Mouse (Mus musculus) forebrain, embryonic 12.5 days (tissue): ENCODE measurements around the gene Rexo4. TPM values are rescaled to one million over a fixed set of nuclear protein-coding genes. Genes with fewer than 3 reads are reported as not detected.

Source experiments
- ATAC-seq: fragments of 200-750 bp; cut with Nextera tagmentation; 2 replicates; pipeline ENCODE4 v1.8.0; 2017; ENCODE audit warnings: moderate TSS enrichment; ENCODE audit not compliant: low FRiP score
- H3K27ac ChIP-seq: fragments of 300-500 bp; sonication (generic); 2 replicates; pipeline ENCODE4 v1.5.1; 2016; ENCODE audit warnings: mild to moderate bottlenecking
- H3K27me3 ChIP-seq: fragments of 300-500 bp; sonication (generic); 2 replicates; pipeline ENCODE4 v1.6.1; 2016; ENCODE audit warnings: mild to moderate bottlenecking
- H3K36me3 ChIP-seq: fragments of 300-500 bp; sonication (generic); replicated peaks from 2 replicates; pipeline ENCODE4 v1.6.1; 2016; ENCODE audit warnings: mild to moderate bottlenecking
- H3K4me1 ChIP-seq: fragments of 300-500 bp; sonication (generic); 2 replicates; pipeline ENCODE4 v1.6.1; 2016
- H3K4me2 ChIP-seq: fragments of 300-500 bp; sonication (generic); 2 replicates; pipeline ENCODE4 v1.6.1; 2016; ENCODE audit warnings: mild to moderate bottlenecking, moderate library complexity
- H3K4me3 ChIP-seq: fragments of 300-500 bp; sonication (generic); replicated peaks from 2 replicates; pipeline ENCODE4 v1.5.1; 2016; ENCODE audit warnings: mild to moderate bottlenecking
- H3K9ac ChIP-seq: fragments of 300-500 bp; sonication (generic); 2 replicates; pipeline ENCODE4 v1.6.1; 2016; ENCODE audit warnings: mild to moderate bottlenecking
- H3K9me3 ChIP-seq: fragments of 300-500 bp; sonication (generic); 2 replicates; pipeline ENCODE4 v1.6.1; 2016
- WGBS: fragments of 180-500 bp; shearing (Covaris S2); methylation state at CpG from one replicate; pipeline ENCODE4 v1.1.7; 2016; 5-methylcytosine and 5-hydroxymethylcytosine counted together
- polyA plus RNA-seq: library from polyadenylated mRNA; unstranded; fragments of >200 nt; fragmentation: Nextera tagmentation; extraction: Ambion mirVana; gene quantifications from 2 replicates; pipeline ENCODE4 v1.2.1, GENCODE M21; 2016

Gene Rexo4
- polyA plus RNA-seq, 1 experiment from 2014 or later = 43.1 TPM

- Histone ChIP-seq H3K4me2 (no peak overlapping the region), H3K4me1 (peaks cover 22% of the 10 kb centered on the region), H3K27me3 (no peaks in the 10 kb centered on the region), H3K27ac (no peak overlapping the region), H3K4me3 (no peak overlapping the region), H3K9me3 (0 out of 2 replicates have a peak, but pooled peaks cover 8% of the 10 kb centered on the region), H3K36me3 (no peaks in the 10 kb centered on the region), H3K9ac (no peak overlapping the region)
- no peak for ATAC-seq
- 76% methylated on average over 2 of the region's 2 CpGs for WGBS
Observed at GRCm38 (mm10) chr2:26967262-26967661, 3.1 kb upstream of the Rexo4 start.

GRCm38 (mm10) chr2:26964724-26965370 lies 661 bp upstream of the Rexo4 start:
- Histone ChIP-seq H3K4me2 (peak overlapping the region; percentile 86), H3K4me1 (peaks cover 32% of the 10 kb centered on the region), H3K27ac (peak overlapping the region; percentile 98), H3K9ac (peak overlapping the region; percentile 89), H3K27me3 (no peaks in the 10 kb centered on the region), H3K36me3 (peaks cover 19% of the 10 kb centered on the region), H3K9me3 (0 out of 2 replicates have a peak, but pooled peaks cover 8% of the 10 kb centered on the region), H3K4me3 (peak overlapping the region; percentile 78)
- WGBS = 17% methylated on average over 14 of the region's 14 CpGs
- no peak for ATAC-seq

DNA sequence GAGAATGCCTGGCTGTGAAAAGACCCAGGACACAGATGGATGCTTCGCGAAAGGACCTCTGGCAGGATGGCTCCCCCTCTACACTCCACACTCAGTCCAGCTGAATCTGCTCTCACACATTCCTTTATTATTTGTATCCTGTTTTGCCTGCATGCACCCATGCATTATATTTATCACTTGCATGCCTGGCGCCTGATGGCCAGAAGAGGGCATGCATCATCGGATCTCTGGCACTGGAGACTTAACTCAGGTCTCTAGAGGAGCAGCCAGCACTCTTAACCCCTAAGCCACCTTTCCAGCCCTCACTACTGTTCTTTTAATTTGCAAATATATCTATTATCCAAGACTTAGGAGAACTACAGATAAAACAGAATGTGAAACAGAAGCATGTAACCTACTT lies 3.4 kb downstream of the Rexo4 start:
- no peak overlapping the region for H3K4me3 ChIP-seq
- H3K9ac ChIP-seq = no peak overlapping the region
- no peak overlapping the region for H3K4me2 ChIP-seq
- no peak for ATAC-seq
- H3K27ac ChIP-seq = no peak overlapping the region
- H3K36me3 ChIP-seq = peaks cover 57% of the 10 kb centered on the region
- 76% methylated on average over 4 of the region's 4 CpGs for WGBS
- peaks cover 32% of the 10 kb centered on the region for H3K4me1 ChIP-seq
- H3K27me3 ChIP-seq = no peaks in the 10 kb centered on the region
- H3K9me3 ChIP-seq = no peaks in the 10 kb centered on the region

DNA sequence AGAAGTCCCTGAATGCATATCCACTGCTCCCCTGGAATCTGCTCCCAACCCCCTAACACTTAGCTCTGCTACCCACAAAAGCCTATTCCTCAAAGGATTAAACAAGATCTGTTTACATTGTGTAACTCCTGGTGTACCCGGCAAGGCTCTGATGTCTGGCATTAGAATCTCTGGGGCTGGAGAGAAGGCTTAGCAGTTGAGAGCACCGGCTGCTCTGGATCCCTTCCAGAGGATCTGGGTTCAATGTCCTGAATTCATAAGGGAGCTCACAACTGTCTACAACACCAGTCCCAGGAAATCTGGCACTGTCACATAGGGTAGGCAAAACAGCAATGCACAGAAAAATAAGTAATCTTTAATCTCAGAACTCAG lies 6.7 kb downstream of the Rexo4 start:
- H3K27ac ChIP-seq = no peak overlapping the region
- no peak overlapping the region for H3K9ac ChIP-seq
- no peaks in the 10 kb centered on the region for H3K9me3 ChIP-seq
- H3K36me3 ChIP-seq = peaks cover 90% of the 10 kb centered on the region
- peaks cover 11% of the 10 kb centered on the region for H3K4me1 ChIP-seq
- ATAC-seq = no peak
- H3K27me3 ChIP-seq = no peaks in the 10 kb centered on the region
- H3K4me3 ChIP-seq = no peak overlapping the region
- H3K4me2 ChIP-seq = no peak overlapping the region
- 90% methylated on average over 2 of the region's 2 CpGs for WGBS

DNA sequence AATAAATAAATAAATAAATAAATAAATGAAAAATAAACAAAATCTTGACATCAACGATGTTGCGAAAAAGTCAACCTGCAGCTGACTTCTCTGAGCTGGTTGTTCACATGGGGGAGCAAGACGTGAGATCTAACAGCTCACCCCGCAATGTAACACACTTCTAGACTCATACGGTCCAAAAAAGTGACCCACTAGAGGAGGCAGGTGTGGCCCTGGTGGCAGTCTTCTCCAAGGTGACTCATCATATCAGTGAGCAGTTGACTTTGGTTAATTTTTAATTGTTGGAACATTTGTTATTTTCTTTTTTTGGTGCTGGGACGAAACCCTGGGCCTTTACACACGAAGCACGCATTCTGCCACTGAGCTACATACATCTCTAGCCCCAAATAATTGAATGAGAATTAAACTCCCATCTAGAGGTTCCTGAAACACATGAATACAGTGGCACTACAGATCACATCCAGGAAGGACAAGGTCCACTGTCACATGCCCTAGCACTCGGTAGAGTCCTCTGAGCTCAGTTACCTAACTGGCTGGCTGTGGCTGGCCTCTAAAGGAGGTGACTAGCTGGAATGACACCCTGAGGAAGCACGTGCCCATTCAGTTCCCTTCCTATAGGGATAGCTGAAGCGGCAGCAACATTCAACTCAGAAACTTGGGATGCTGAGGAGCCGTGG lies 7.2 kb downstream of the Rexo4 start:
- ATAC-seq = no peak
- Histone ChIP-seq H3K27ac (no peak overlapping the region), H3K4me2 (no peak overlapping the region), H3K4me3 (no peak overlapping the region), H3K4me1 (peaks cover 7% of the 10 kb centered on the region), H3K36me3 (peaks cover 92% of the 10 kb centered on the region), H3K9me3 (no peaks in the 10 kb centered on the region), H3K27me3 (no peaks in the 10 kb centered on the region), H3K9ac (no peak overlapping the region)
- WGBS = 92% methylated on average over 12 of the region's 12 CpGs

DNA sequence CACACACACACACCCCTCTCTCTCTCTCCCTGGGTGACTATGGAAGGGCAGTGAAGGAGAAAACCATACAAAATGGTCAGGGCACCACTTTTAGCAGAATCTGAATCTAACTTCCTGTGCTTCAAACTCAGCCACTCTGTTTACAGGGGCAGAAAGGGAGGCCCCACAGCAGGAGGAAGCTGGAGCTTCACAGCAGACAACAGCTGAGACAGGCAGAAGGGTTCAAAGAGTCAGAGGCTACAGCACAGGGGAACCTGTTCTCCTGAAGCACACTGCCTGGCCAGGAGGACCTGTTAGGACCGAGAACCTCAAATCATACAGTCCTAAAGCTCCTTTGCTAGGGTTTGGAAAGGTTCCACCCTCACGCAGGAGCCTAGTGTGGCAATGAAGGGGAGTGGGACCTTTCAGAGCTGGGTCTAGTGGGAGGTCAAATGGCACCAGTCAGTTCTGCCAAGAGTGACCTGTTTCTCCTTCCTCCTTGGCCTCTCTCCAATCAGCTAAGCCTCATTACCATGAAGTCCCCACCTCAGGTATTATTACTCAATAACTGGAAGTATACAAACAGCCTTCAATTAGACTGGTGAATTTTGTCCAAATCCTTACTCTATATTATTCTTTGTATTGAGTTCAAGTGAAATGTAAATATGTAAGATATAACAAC lies 9.3 kb downstream of the Rexo4 start:
- Histone ChIP-seq H3K4me1 (no peaks in the 10 kb centered on the region), H3K27me3 (no peaks in the 10 kb centered on the region), H3K4me3 (no peak overlapping the region), H3K9ac (no peak overlapping the region), H3K36me3 (peaks cover 87% of the 10 kb centered on the region), H3K9me3 (no peaks in the 10 kb centered on the region), H3K27ac (no peak overlapping the region), H3K4me2 (no peak overlapping the region)
- 88% methylated on average over 2 of the region's 2 CpGs for WGBS
- no peak for ATAC-seq

GRCm38 (mm10) chr2:26952866-26953265 lies 11.3 kb downstream of the Rexo4 start:
- no peaks in the 10 kb centered on the region for H3K27me3 ChIP-seq
- ATAC-seq = no peak
- H3K36me3 ChIP-seq = peaks cover 71% of the 10 kb centered on the region
- H3K4me2 ChIP-seq = no peak overlapping the region
- no peak overlapping the region for H3K4me3 ChIP-seq
- no peaks in the 10 kb centered on the region for H3K9me3 ChIP-seq
- 96% methylated on average over 8 of the region's 8 CpGs for WGBS
- no peaks in the 10 kb centered on the region for H3K4me1 ChIP-seq
- H3K9ac ChIP-seq = no peak overlapping the region
- H3K27ac ChIP-seq = no peak overlapping the region

- Histone ChIP-seq H3K4me2 (no peak overlapping the region), H3K4me1 (no peaks in the 10 kb centered on the region), H3K27me3 (no peaks in the 10 kb centered on the region), H3K9me3 (no peaks in the 10 kb centered on the region), H3K9ac (no peak overlapping the region), H3K36me3 (peaks cover 64% of the 10 kb centered on the region), H3K27ac (no peak overlapping the region), H3K4me3 (no peak overlapping the region)
- no peak for ATAC-seq
- 93% methylated on average over 4 of the region's 4 CpGs for WGBS
Observed at GRCm38 (mm10) chr2:26952193-26952592, 12.0 kb downstream of the Rexo4 start.

DNA sequence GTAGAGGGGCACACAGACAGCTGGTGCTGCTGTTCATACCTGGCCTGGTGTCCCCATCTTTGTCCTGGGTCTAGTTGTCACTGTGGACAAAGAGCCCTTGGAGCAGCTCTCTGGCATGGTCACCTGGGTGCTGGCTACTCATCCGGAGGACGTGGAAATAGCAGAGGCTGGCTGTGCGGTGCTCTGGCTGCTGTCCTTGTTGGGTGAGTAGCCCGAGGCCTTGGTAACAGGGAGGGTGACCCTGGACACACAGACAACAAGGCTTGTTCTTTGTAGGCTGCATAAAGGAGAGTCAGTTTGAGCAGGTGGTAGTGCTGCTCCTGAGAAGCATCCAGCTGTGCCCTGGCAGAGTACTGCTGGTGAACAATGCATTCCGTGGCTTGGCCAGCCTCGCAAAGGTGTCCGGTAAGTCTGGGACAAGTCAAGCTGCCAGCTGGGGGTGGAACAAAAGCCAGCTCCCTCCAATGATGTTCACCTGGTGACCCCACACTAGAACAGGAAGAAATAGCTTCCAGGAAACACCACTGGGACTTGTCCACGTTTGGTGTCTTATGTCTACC lies 12.8 kb downstream of the Rexo4 start:
- Histone ChIP-seq H3K36me3 (peaks cover 59% of the 10 kb centered on the region), H3K9me3 (no peaks in the 10 kb centered on the region), H3K27me3 (no peaks in the 10 kb centered on the region), H3K9ac (no peak overlapping the region), H3K27ac (no peak overlapping the region), H3K4me2 (no peak overlapping the region), H3K4me3 (no peak overlapping the region), H3K4me1 (no peaks in the 10 kb centered on the region)
- no peak for ATAC-seq
- 89% methylated on average over 8 of the region's 8 CpGs for WGBS

DNA sequence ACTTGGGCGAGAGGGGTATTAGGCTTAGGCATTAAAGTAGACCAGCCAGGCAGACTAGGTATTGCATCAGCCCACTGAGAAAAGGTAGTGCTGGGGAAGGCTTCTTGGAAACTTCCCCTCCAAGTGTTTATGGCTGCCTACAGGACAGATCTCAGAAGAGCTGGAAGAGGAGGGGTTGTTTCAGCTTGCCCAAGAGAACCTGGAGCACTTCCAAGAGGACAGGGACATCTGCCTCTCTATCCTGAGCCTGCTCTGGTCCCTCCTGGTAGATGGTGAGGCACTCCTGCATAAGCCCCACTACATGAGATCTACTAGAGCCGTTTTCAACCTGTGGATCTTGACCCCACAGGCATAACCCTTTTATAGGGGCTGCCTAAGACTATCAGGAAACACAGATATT lies 13.8 kb downstream of the Rexo4 start:
- Histone ChIP-seq H3K9me3 (no peaks in the 10 kb centered on the region), H3K4me2 (no peak overlapping the region), H3K27ac (no peak overlapping the region), H3K27me3 (no peaks in the 10 kb centered on the region), H3K36me3 (peaks cover 50% of the 10 kb centered on the region), H3K4me1 (no peaks in the 10 kb centered on the region), H3K9ac (no peak overlapping the region), H3K4me3 (no peak overlapping the region)
- WGBS = 86% methylated on average over 2 of the region's 2 CpGs
- ATAC-seq = no peak

GRCm38 (mm10) chr2:26943253-26943652 lies 20.9 kb downstream of the Rexo4 start:
- H3K4me3 ChIP-seq = no peak overlapping the region
- no peak for ATAC-seq
- H3K27me3 ChIP-seq = no peaks in the 10 kb centered on the region
- H3K4me2 ChIP-seq = no peak overlapping the region
- H3K36me3 ChIP-seq = 0 out of 2 replicates have a peak, but pooled peaks cover 4% of the 10 kb centered on the region
- no peak overlapping the region for H3K9ac ChIP-seq
- 75% methylated on average over 3 of the region's 3 CpGs for WGBS
- no peaks in the 10 kb centered on the region for H3K9me3 ChIP-seq
- no peaks in the 10 kb centered on the region for H3K4me1 ChIP-seq
- H3K27ac ChIP-seq = no peak overlapping the region

- ATAC-seq = no peak
- Histone ChIP-seq H3K4me2 (no peak overlapping the region), H3K36me3 (0 out of 2 replicates have a peak, but pooled peaks cover 3% of the 10 kb centered on the region), H3K4me1 (no peaks in the 10 kb centered on the region), H3K9me3 (no peaks in the 10 kb centered on the region), H3K9ac (no peak overlapping the region), H3K27ac (no peak overlapping the region), H3K4me3 (no peak overlapping the region), H3K27me3 (0 out of 2 replicates have a peak, but pooled peaks cover 3% of the 10 kb centered on the region)
- 46% methylated on average over 5 of the region's 5 CpGs for WGBS
Observed at GRCm38 (mm10) chr2:26941539-26941938, 22.6 kb downstream of the Rexo4 start.
